Mouse (Mus musculus) MEL (cell line): ENCODE data around the gene Surf4. TPM values are rescaled to one million over a fixed set of nuclear protein-coding genes. Genes with fewer than 3 reads are reported as not detected.
A peak's percentile ranks its signal among the peaks of the same experiment; 100 is the strongest.

ENCODE experiments used
- DNase-seq: peaks from one replicate; pipeline ENCODE4 v3.0.0; 2011; ENCODE audit warnings: low read depth, low spot score
- H3K27ac ChIP-seq: 2 replicates; pipeline ENCODE4 v1.5.1; 2012; ENCODE audit warnings: low read depth, mild to moderate bottlenecking, control low read depth, low read length, moderate library complexity; ENCODE audit not compliant: control insufficient read depth
- H3K27me3 ChIP-seq, 2 experiments: fragments of 150-350 bp in 1 of 2; sonication (generic) in 1 of 2; 2 replicates each; pipeline ENCODE4 v1.6.1; 2012; ENCODE audit warnings: low read length in 2 of 2, mild to moderate bottlenecking in 2 of 2, improper control_type of control experiment in 1 of 2, moderate library complexity in 1 of 2; ENCODE audit not compliant: insufficient read depth in 2 of 2, control insufficient read depth in 1 of 2
- H3K36me3 ChIP-seq, 2 experiments: 2 replicates each; pipeline ENCODE4 v1.6.1; 2012 to 2014; ENCODE audit warnings: low read length in 2 of 2, improper control_type of control experiment in 1 of 2, inconsistent platforms in 1 of 2, mild to moderate bottlenecking in 1 of 2; ENCODE audit not compliant: insufficient read depth in 2 of 2, control insufficient read depth in 1 of 2
- H3K4me1 ChIP-seq, 2 experiments: fragments of 150-350 bp in 1 of 2; sonication (generic) in 1 of 2; 2 replicates each; pipeline ENCODE4 v1.6.1; 2012; ENCODE audit warnings: low read length in 2 of 2, improper control_type of control experiment in 1 of 2, mild to moderate bottlenecking in 1 of 2; ENCODE audit not compliant: insufficient read depth in 2 of 2, control insufficient read depth in 1 of 2
- H3K4me3 ChIP-seq, 2 experiments: fragments of 150-350 bp in 1 of 2; sonication (generic) in 1 of 2; 2 replicates each; pipeline ENCODE4 v1.5.1; 2012; ENCODE audit warnings: low read depth in 2 of 2, low read length in 2 of 2, mild to moderate bottlenecking in 2 of 2, moderate library complexity in 2 of 2, control low read depth in 1 of 2, improper control_type of control experiment in 1 of 2; ENCODE audit not compliant: control insufficient read depth in 1 of 2, insufficient read depth in 1 of 2
- H3K79me2 ChIP-seq: 2 replicates; pipeline ENCODE4 v1.6.1; 2012; ENCODE audit warnings: mild to moderate bottlenecking, low read length, moderate library complexity; ENCODE audit not compliant: control insufficient read depth, poor library complexity, insufficient read depth
- H3K9ac ChIP-seq: 2 replicates; pipeline ENCODE4 v1.6.1; 2012; ENCODE audit warnings: low read depth, mild to moderate bottlenecking, control low read depth, low read length, moderate library complexity; ENCODE audit not compliant: control insufficient read depth, poor library complexity, severe bottlenecking
- H3K9me3 ChIP-seq: fragments of 150-350 bp; sonication (generic); replicated peaks from 2 replicates; pipeline ENCODE4 v1.6.1; 2012; ENCODE audit warnings: mild to moderate bottlenecking, low read length, improper control_type of control experiment, moderate library complexity; ENCODE audit not compliant: insufficient read depth
- BHLHE40 ChIP-seq: IDR thresholded peaks from 2 replicates; pipeline ENCODE4 v1.6.1; 2012; ENCODE audit warnings: low read depth, mild to moderate bottlenecking, inconsistent platforms, low read length, improper control_type of control experiment, borderline replicate concordance
- CHD2 ChIP-seq: IDR thresholded peaks from 2 replicates; pipeline ENCODE4 v1.6.1; 2011; ENCODE audit warnings: low read length, improper control_type of control experiment
- CTCF ChIP-seq, 3 experiments: IDR thresholded peaks in 2 of 3; conservative IDR thresholded peaks in 1 of 3; 2 replicates each; pipeline ENCODE4 v1.5.1; 2011 to 2012; ENCODE audit warnings: low read length in 3 of 3, low read depth in 2 of 3, mild to moderate bottlenecking in 2 of 3, improper control_type of control experiment in 1 of 3, inconsistent platforms in 1 of 3, mixed read lengths in 1 of 3, moderate library complexity in 1 of 3; ENCODE audit not compliant: control insufficient read depth in 1 of 3, insufficient read depth in 1 of 3, poor library complexity in 1 of 3, severe bottlenecking in 1 of 3
- E2F4 ChIP-seq: IDR thresholded peaks from 2 replicates; pipeline ENCODE4 v1.6.1; 2011; ENCODE audit warnings: low read depth, low read length, improper control_type of control experiment, borderline replicate concordance
- ELF1 ChIP-seq: IDR thresholded peaks from 2 replicates; pipeline ENCODE4 v1.6.1; 2014; ENCODE audit warnings: low read depth, mild to moderate bottlenecking, inconsistent platforms, low read length, improper control_type of control experiment, moderate library complexity
- EP300 ChIP-seq, 2 experiments: IDR thresholded peaks; 2 replicates each; pipeline ENCODE4 v1.6.1; 2011; ENCODE audit warnings: improper control_type of control experiment in 2 of 2, low read length in 2 of 2, low read depth in 1 of 2, mild to moderate bottlenecking in 1 of 2
- ETS1 ChIP-seq: IDR thresholded peaks from 2 replicates; pipeline ENCODE4 v1.6.1; 2012; ENCODE audit warnings: low read depth, mild to moderate bottlenecking, inconsistent platforms, low read length, improper control_type of control experiment, moderate library complexity
- GABPA ChIP-seq: IDR thresholded peaks from 2 replicates; pipeline ENCODE4 v1.6.1; 2012; ENCODE audit warnings: low read depth, mild to moderate bottlenecking, inconsistent platforms, low read length, improper control_type of control experiment, moderate library complexity
- GATA1 ChIP-seq: IDR thresholded peaks from 2 replicates; pipeline ENCODE4 v1.6.1; 2011; ENCODE audit warnings: low read depth, low read length, improper control_type of control experiment
- HCFC1 ChIP-seq: IDR thresholded peaks from 2 replicates; pipeline ENCODE4 v1.6.1; 2012; ENCODE audit warnings: low read depth, mild to moderate bottlenecking, inconsistent platforms, low read length, improper control_type of control experiment, moderate library complexity
- JUND ChIP-seq: IDR thresholded peaks from 2 replicates; pipeline ENCODE4 v1.6.1; 2011; ENCODE audit warnings: low read depth, mild to moderate bottlenecking, improper control_type of control experiment, low read length
- MAFK ChIP-seq: IDR thresholded peaks from 2 replicates; pipeline ENCODE4 v1.6.1; 2011; ENCODE audit warnings: low read depth, mild to moderate bottlenecking, low read length, improper control_type of control experiment, borderline replicate concordance
- MAX ChIP-seq: IDR thresholded peaks from 2 replicates; pipeline ENCODE4 v1.6.1; 2011; ENCODE audit warnings: low read length, improper control_type of control experiment
- MAZ ChIP-seq: IDR thresholded peaks from 2 replicates; pipeline ENCODE4 v1.6.1; 2012; ENCODE audit warnings: low read depth, mild to moderate bottlenecking, inconsistent platforms, low read length, improper control_type of control experiment
- MEF2A ChIP-seq: IDR thresholded peaks from 2 replicates; pipeline ENCODE4 v1.6.1; 2014; ENCODE audit warnings: low read depth, mild to moderate bottlenecking, inconsistent platforms, low read length, improper control_type of control experiment; ENCODE audit not compliant: poor library complexity, insufficient replicate concordance, severe bottlenecking; ENCODE audit errors: extremely low read depth
- MYB ChIP-seq: IDR thresholded peaks from 2 replicates; pipeline ENCODE4 v1.6.1; 2011; ENCODE audit warnings: mild to moderate bottlenecking, low read depth, low read length, improper control_type of control experiment
- MYC ChIP-seq: IDR thresholded peaks from 2 replicates; pipeline ENCODE4 v1.6.1; 2011; ENCODE audit warnings: low read depth, mild to moderate bottlenecking, low read length, improper control_type of control experiment, moderate library complexity
- POLR2A ChIP-seq, 2 experiments: IDR thresholded peaks; 2 replicates each; pipeline ENCODE4 v1.6.1; 2011 to 2012; ENCODE audit warnings: low read length in 2 of 2, mild to moderate bottlenecking in 2 of 2, control low read depth in 1 of 2, improper control_type of control experiment in 1 of 2, low read depth in 1 of 2, moderate library complexity in 1 of 2; ENCODE audit not compliant: control insufficient read depth in 1 of 2, insufficient read depth in 1 of 2, poor library complexity in 1 of 2
- POLR2AphosphoS2 ChIP-seq: IDR thresholded peaks from 2 replicates; pipeline ENCODE4 v1.6.1; 2011; ENCODE audit warnings: low read length, improper control_type of control experiment
- RAD21 ChIP-seq: IDR thresholded peaks from 2 replicates; pipeline ENCODE4 v1.6.1; 2011; ENCODE audit warnings: mild to moderate bottlenecking, low read depth, low read length, improper control_type of control experiment
- SIN3A ChIP-seq: IDR thresholded peaks from 2 replicates; pipeline ENCODE4 v1.6.1; 2012; ENCODE audit warnings: low read length, improper control_type of control experiment, inconsistent platforms
- SMC3 ChIP-seq: IDR thresholded peaks from 2 replicates; pipeline ENCODE4 v1.6.1; 2011; ENCODE audit warnings: low read depth, low read length, improper control_type of control experiment
- TCF12 ChIP-seq: IDR thresholded peaks from 2 replicates; pipeline ENCODE4 v1.6.1; 2014; ENCODE audit warnings: low read depth, mild to moderate bottlenecking, inconsistent platforms, low read length, improper control_type of control experiment, moderate library complexity
- ZC3H11A ChIP-seq: IDR thresholded peaks from 2 replicates; pipeline ENCODE4 v1.6.1; 2012; ENCODE audit warnings: low read depth, mild to moderate bottlenecking, inconsistent platforms, low read length, improper control_type of control experiment
- ZKSCAN1 ChIP-seq: IDR thresholded peaks from 2 replicates; pipeline ENCODE4 v1.6.1; 2012; ENCODE audit warnings: low read depth, mild to moderate bottlenecking, inconsistent platforms, low read length, improper control_type of control experiment, moderate library complexity
- polyA plus RNA-seq, 2 experiments: library from polyadenylated mRNA; stranded (reverse) in 1 of 2; unstranded in 1 of 2; fragments of >175 nt in 1 of 2; fragments of >200 nt in 1 of 2; gene quantifications; 2 replicates each; pipeline versions ENCODE4 v1.2.1 to v1.2.4; 2012; ENCODE audit warnings: low replicate concordance in 2 of 2, low read depth in 1 of 2; ENCODE audit not compliant: insufficient read length in 2 of 2, insufficient read depth in 1 of 2, missing spikeins in 1 of 2
- total RNA-seq: library from RNA; depleted of rRNA; stranded (reverse); fragments of 300-350 nt; gene quantifications from 2 replicates; pipeline ENCODE4 v1.2.3, GENCODE M21; 2012

Gene Surf4
- total and polyA plus RNA-seq, 3 experiments = 152 to 252 TPM; not detected in 1

DNA sequence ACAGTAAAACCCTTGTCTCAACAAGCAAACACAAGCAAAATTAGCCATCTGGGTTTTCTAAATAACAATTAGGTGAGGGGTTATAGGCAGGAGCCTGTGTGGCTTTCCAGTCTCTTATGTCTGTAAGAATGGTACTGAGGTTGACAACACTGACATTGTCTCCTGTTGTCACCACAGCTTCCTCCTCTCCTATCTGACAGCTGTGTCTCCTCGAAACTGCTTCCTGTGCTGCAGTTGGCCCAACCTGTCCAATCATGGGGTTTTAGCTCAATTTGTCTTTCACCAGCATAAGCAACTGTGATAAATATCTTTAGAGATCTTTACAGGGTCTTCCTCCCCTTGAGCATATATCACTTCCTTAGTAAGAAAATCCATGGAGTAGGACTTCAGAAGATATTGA is 2.7 kb upstream of the Surf4 start (continued):
- TF ChIP-seq MAZ (no peak), BHLHE40 (no peak), POLR2A (IDR thresholded peaks at IDR 0.05; ENCODE audit: control insufficient read depth in 1 of 2, insufficient read depth in 1 of 2, low read depth in 1 of 2, low read length in 2 of 2, poor library complexity in 1 of 2) (0 out of 4 replicates have a peak, but pooled peaks of 1 of the 2 experiments have one; percentile 27), E2F4 (no peak), MYB (no peak), MAX (peak; percentile 46; the same call in 1 of the 2 replicates), MEF2A (no peak), EP300 (IDR thresholded peaks at IDR 0.05; ENCODE audit: low read depth in 1 of 2, low read length in 2 of 2) (peak; percentile 28 to 32; a peak in 1 of 4 replicates), GABPA (no peak), MYC (0 out of 2 replicates have a peak, but pooled peaks have one; percentile 36), MAFK (no peak), TCF12 (no peak; the same call in 1 of the 2 replicates), ZKSCAN1 (no peak), CHD2 (no peak), GATA1 (0 out of 2 replicates have a peak, but pooled peaks have one; percentile 58)

GRCm38 (mm10) chr2:26935286-26935685 is 1.6 kb upstream of the Surf4 start:
- Histone ChIP-seq H3K27ac (peak overlapping the region; percentile 18; the same call in 1 of the 2 replicates), H3K36me3 (peaks cover 1 to 33% of the 10 kb centered on the region in 2 experiments; a peak in 2 of 4 replicates), H3K27me3 (no peaks in the 10 kb centered on the region), H3K4me1 (peaks cover 16 to 41% of the 10 kb centered on the region in 2 experiments), H3K79me2 (peaks cover 28% of the 10 kb centered on the region), H3K4me3 (no peak overlapping the region), H3K9ac (no peak overlapping the region), H3K9me3 (no peaks in the 10 kb centered on the region)
- DNase-seq = peak; percentile 25
- no peak for TF ChIP-seq MAX
- TF ChIP-seq EP300 (IDR thresholded peaks at IDR 0.05; ENCODE audit: low read depth in 1 of 2, low read length in 2 of 2) = no peak
- no peak for TF ChIP-seq ETS1
- TF ChIP-seq CTCF (IDR thresholded peaks at IDR 0.05 in 2 of 3, conservative IDR thresholded peaks at IDR 0.05 in 1 of 3; ENCODE audit: control insufficient read depth in 1 of 3, insufficient read depth in 1 of 3, low read depth in 2 of 3, low read length in 3 of 3, poor library complexity in 1 of 3, severe bottlenecking in 1 of 3) = no peak
- TF ChIP-seq POLR2AphosphoS2 = no peak
- no peak for TF ChIP-seq SMC3
- no peak for TF ChIP-seq MYC
- TF ChIP-seq ZC3H11A = no peak
- TF ChIP-seq HCFC1 = no peak
- TF ChIP-seq CHD2 = no peak
- no peak for TF ChIP-seq SIN3A
- TF ChIP-seq E2F4 = no peak
- TF ChIP-seq RAD21 = no peak
- TF ChIP-seq ELF1 = no peak
- no peak for TF ChIP-seq MAFK
- no peak for TF ChIP-seq JUND
- TF ChIP-seq MEF2A = no peak
